Mouse (Mus musculus) small intestine, adult 2 months (tissue): ENCODE data around the gene Hspa12a.

Experiments
- CTCF ChIP-seq: fragments of 200-500 bp; IDR thresholded peaks from 2 replicates; pipeline ENCODE4 v1.5.1; 2012; ENCODE audit warnings: low read depth, mild to moderate bottlenecking, control low read depth, inconsistent platforms, low read length, moderate library complexity, mixed read lengths; ENCODE audit not compliant: insufficient replicate concordance, insufficient read length; ENCODE audit errors: extremely low read depth
- POLR2A ChIP-seq: fragments of 200-500 bp; IDR thresholded peaks from 2 replicates; pipeline ENCODE4 v1.6.1; 2012; ENCODE audit warnings: low read depth, mild to moderate bottlenecking, control low read depth, inconsistent platforms, low read length, moderate library complexity

DNA sequence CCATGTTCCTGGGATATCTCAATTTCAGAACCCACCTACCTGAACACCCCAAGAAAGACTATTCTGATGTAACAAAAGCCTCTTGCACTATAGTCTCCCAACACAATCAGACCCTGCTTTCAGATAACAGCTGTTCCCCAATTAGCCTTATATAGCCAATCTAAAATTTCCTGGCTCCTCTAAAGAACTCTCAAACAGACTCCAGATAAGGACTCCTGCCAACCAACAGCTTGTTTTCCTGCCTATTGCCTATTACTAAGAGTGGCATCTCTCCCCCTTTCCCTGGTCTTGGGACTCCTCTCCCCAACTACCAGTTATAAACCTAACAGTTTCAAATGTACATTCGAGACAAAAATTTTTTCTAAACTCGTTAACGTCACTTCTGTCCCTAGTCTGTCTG lies 8.1 kb upstream of the Hspa12a start:
- TF ChIP-seq CTCF (no peak), POLR2A (no peak)
